Mouse (Mus musculus) MEL-GATA-1-ER (cell line): ENCODE data around the gene Slit3.

Experiments used
- DNase-seq: peaks from one replicate; pipeline ENCODE4 v3.0.0-alpha.2; 2012; ENCODE audit warnings: low read depth; ENCODE audit errors: extremely low read depth

Gene Slit3

DNA sequence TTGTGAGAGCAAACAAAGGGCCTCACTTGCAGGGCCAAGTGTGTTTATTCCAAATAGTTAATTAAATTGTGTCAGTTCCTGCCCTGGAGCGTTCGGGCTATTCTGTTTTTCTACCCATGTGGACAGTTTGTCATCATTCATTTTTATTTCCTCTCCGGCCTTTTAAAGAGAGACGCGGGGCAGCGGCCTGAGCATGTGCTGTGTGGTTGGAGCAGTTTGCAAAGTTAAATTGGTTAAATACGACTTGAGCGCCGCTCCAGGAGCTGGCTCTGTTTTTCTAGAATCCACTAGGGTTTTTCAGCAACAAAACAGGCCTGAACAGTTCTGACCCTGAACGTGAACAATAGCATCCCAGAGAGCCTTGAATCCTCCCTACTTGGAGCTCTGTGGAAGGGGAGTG lies 152.4 kb downstream of the Slit3 start:
- no peak for DNase-seq

DNA sequence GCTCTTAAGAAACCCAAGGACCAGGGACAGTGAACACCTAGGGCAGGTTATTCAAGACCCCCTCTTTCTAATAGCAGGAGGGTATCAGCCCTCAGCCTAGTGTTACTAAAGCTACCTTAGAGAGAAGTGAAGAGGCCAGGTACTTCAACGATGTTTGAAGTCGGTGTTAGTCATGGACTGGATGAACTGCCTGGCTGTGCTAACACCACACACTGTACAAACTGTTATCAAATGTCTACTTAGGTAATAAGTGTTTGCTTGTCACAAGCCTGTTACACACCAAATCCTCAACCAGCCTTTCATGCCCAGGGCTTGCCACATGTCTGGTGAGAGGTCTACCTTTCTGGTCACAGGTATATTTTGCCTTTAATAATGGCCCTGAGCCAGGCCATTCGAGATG lies 153.0 kb downstream of the Slit3 start:
- DNase-seq = no peak

DNA sequence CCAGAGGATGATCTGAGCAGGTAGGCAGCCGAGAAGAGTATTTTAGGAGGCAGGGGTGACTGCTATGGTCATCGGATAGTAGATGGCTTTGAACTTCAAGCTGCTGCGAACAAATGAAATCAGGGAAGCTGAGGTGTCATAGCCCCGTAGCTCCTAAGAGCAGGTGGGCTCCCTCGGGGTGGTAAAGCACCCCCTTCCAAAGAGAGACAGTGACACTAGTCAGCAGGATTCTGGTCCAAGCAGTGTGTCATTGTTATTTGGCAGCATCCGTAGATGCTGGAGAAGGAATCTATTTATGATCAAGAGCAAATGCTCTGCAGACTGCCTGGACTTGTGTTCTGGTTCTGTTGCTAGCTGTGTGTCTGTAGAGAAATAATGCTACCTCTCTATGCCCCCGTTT lies 154.3 kb downstream of the Slit3 start:
- DNase-seq = no peak

DNA sequence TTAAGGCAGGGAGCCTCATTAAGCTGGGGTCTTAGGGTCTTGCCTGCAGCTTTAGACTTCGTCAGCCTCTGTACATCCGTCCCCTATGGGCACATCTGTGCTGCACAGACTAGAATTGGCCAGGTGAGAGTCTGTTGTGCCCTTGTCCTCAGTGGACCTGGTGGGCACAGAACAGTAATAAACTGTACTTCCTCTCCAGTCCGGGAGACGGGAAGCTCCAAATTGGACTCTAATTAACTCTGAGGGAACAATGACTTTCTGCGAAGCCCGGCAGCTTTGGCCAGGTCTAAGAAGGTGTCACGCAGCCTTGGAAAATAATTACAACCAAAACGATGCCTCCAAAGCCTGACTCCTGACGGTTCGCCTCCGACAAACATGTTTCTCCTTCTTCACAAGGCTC lies 155.0 kb downstream of the Slit3 start:
- DNase-seq = no peak

DNA sequence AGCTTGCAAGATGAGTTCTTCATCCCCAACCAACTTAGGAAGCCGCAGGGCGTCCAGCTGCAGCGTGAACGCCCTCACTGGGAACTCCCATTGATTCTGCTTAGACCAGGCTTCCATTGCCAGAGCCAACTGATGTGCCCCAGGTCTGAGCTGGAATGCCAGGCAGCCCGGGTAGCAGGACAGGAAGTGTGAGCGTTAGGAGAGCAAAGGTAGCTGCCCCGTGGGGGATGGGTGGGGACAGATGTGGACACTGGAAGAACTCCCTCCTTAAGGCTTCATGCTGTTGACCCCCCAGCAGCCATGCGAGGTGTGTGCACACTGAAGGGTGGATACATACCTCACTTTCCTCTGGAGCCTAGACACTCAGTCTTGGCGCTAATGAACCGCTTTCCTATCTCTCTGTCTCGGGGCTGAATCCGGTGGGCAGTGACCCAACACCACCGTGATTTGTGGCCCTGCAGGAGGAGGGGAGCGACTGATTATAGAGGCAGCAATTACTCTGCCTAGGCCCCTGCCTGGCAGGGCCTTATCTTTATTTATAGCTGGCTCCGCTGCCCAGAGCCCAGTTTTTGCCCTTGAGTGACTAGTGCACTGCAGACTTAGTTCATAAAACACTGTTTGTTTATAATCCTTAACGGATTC lies 157.2 kb downstream of the Slit3 start:
- no peak for DNase-seq

DNA sequence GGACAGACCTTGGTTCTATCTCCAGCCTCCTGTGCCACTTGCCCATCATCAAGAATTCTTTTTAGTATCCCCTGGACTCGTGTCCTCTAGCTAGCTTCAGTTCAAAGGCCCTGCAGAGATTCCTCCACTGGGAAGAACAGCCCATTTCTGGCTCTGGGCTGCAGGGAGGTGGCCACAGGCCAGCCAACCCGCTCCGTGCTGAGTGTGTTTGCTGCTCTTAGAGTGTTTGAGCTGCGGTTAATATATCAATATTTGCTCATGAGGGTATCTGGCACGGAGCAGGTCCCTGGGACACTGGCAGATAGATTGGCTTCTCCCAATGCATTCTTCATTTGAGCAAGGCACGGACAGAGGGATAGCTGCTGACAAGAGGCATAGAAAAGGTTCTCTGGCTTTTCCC lies 159.8 kb downstream of the Slit3 start:
- no peak for DNase-seq

DNA sequence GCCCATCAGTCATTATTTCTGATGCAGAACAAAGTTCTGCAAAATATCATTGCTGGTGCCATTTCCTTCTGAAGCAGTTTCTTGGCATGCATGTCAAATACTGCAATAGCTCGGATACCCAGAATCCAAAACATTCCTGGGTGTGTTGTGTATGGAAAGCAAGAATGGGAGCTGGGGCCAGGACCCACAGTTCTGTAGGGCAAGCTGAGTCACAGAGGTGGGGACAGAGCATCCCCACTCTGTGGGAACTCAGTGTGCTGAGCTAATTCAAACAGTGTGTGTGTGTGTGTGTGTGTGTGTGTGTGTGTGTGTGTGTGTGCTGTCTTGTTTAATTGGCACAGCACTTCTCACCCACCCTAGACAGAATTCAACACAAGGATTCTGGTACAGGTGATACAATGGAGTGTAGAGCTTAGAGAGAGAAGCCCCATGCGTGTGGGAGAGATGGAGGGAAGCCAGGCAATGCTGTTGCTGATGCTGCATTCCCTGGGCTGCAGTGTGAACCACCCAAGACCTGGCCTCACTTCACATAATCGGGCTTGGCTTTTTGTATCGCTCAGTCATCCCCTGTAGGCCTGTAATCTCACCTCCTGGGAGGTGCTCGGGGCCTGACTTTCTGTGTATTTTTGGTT lies 161.1 kb downstream of the Slit3 start:
- no peak for DNase-seq

DNA sequence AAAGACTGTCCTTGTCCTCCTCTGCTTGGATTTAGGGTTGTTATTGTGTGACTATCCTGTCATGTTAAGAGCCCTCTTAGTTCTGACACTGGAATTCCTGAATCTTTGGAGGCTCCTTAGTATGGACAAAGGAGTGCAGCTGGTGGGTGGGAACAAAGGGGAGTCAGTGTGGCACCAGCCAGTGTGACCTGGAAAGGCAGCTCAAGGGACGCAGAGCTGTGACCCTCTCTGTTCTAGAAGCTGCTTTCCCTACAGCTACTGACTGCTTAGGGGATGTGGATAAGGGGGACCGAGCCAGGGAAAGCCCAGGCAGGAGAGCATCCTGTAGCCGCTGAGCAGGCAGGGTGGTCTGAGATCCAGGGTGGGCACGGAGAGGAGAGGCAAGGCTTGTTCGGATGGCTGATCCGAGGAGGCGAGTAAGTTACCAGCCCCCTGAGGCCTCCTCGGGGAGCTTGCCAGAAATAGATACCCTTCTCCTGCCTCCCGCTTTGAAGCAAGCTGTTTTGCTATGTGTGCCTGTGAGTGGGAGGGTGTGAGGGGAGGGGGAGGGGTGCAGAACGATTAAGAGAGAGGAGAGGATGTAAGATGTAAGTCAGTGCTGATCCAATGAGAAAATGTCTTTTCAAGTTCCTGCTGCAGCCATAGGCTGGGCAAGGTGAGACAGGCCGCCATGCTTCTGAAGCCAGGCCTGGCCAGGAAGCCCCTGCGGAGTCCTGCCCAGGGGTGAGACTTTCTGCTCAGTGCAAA lies 162.0 kb downstream of the Slit3 start:
- no peak for DNase-seq

DNA sequence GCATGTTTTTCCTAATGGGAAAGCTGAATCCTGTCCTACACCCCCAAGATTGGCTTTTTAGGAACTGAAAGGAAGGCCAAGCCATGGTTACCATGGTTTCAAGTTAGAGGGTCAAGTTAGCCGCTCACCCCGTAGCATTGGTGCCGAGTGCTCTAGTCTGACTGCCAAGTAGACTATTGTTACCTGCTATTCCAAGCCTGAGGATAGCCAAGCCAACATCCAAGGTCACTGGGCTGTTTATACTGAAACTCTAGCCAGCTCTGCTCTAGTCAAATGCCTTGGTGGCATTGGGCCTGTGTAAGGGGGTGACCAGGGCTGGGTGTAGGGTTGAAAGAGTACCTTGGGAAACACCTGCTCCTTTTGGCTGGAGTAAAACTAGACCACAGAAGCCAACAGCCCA lies 162.7 kb downstream of the Slit3 start:
- DNase-seq = no peak

DNA sequence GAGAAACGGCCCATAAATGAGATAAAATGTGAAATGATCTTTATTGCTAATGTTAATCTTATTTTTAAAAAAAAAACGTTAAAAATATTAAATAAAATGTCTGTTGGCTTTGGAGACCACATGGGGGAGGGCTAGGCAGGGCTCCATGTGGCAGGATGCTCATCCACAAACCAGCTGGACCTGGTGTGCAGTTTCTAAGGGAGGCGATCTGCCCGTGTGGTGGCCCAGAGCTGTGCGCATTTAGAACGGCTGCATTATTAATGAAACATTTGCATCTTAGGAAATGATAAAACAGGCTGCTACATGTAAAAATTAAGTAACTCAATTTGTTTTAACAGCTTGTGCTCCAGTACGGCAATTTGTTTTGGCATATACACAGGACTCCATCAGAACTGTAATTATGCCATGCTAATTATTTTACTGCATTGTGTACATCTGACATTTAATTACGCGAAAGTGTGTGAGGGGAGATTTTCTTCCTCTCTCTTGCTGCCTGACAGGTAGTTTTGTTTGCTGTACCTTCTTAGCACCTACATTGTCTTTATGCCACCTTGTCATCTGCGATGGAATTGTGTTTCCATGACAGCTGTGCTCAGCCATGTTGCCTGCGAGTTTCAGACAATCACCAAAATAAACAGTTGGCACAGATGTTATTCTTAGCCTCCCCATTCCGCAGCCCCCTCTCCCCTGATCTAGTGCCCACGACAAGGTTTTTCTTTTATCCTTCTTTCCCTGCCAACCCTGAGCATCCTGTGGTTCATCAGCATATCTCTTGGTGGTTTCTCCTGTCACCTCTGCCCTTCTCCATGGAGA lies 165.8 kb downstream of the Slit3 start:
- DNase-seq = no peak

DNA sequence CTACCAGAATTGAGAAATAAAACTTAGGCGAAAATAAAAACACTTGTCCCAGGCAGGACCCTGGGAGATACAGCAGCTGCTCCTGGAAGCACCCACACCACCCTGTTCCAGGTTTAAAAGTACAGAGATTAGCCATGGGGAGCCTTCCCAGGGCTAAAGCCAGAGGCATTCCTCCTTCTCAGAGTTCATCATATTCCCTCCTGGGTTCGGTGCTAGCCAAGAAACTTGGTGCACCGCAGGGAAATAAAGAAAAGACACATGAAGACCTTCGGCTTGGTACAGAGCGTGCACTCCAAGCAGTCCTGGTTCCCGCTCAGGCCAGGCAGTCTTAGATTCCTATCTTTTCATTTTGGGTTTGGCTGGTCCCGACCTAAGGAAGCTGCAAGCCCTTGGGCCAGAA lies 167.0 kb downstream of the Slit3 start:
- no peak for DNase-seq

DNA sequence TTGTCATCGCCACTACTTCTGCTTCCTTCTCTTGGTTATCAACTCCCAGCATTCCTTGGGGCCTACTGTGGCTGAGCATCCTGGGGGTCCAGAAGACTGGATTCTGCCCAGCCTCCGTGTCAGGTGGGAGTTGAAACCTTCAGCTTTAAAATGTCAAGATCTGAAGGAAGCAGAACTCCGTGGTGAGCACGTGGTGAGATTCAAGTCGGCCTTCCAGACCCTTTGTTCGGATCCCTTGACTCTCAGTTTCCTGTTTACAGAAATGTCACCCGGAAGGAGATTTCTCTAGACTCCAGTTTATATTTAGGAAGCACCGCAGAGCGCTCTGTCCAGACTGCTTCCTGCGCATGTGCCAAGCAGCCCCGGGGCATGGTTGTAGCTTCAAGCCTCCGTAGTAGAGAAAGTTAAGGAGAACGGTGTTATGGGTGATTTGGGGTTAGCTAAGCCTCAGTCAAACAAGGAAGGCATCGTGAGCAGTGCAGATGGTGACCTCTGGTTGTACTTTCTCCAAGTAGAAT lies 167.8 kb downstream of the Slit3 start:
- DNase-seq = no peak

DNA sequence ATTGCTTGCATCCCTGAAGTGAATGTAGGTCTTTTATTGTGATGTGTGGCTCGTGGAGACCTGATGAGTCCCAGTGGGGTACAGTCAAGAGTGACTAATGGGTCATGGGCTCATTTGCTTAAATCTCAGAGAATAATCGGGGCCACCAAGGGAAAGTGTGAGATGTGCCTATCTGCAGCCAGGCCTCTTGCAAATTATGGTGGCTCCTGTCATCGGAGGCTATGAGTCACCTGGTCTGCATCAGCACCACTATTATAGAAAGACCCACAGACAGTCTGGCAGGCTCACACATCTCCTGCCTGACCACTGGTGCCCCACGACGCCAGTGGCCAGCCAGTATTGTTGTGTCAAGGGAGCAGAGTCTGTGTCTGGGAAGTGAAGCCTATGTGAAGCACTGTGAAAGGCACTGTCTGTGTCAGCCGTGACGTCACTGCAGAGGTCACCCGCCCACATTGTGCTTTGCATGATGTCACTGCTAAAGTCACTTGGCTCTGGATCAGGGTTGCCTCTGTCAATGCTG lies 171.3 kb downstream of the Slit3 start:
- no peak for DNase-seq

DNA sequence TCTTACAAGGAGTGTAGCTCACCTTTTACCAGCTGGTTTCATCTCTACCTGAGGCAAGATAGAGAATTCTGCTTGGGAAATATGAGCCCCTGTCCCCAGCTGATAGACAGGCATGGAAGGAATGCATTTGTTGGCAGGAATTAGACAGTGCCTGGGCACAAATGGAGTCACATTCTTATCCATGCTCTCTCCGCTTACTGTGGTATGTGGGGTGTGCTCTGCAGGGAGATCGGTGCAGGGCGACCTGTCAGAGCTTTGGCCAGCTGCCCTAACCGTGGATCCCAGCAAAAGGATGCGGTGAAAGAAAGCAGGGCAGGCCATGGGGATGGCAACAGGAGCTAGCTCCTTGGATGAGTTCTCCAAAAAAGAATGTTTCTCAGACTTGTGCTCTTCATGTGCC lies 172.2 kb downstream of the Slit3 start:
- DNase-seq = no peak

DNA sequence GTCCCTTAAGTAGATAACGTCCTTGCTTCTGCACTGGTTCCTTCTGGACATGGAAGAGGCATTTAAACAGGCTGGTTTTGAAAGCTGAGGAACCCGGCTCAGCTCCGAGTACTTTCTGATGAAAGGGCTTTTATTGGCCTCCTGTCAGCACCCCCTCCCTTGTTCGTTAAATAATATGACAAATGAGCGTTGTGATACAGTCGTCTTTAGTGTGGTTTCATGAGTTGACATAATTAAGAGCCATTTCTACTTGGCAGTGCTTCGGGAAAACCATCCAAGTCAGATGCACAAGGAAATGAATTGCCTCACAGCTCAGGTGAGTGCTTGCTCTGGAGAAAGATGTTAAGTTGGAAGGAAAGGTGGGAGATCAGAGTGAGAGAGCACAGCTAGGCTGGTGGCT lies 173.6 kb downstream of the Slit3 start:
- no peak for DNase-seq

DNA sequence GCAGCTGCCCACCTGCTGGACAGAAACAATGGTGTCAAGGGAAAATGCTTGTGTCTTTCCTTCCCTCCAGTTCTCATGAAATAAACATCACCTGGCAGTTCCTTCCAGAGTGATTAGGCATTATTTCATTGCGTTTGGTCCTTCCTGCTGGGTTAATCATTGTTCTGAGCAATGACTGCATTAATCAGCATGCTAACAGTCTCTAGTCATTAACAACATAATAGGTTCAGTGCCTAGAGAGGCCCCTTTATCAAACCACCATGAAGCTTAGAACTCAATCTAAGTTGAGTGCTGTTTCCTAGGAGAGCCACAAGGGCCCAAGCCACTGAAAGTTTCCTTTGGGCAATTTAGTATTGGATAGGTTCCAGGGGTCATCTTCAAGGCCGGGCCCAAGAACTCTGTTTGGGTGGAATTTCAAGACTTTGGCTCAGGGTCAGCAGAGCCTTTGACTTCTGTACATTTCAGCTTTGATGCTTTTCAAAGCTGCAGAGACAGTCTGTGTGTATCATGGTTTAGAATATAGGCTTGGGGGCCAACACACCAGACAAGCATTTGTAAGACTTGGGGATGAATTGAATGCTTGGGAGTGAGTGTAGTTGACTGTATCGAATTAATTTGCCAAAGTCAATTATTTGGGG lies 174.3 kb downstream of the Slit3 start:
- DNase-seq = no peak

DNA sequence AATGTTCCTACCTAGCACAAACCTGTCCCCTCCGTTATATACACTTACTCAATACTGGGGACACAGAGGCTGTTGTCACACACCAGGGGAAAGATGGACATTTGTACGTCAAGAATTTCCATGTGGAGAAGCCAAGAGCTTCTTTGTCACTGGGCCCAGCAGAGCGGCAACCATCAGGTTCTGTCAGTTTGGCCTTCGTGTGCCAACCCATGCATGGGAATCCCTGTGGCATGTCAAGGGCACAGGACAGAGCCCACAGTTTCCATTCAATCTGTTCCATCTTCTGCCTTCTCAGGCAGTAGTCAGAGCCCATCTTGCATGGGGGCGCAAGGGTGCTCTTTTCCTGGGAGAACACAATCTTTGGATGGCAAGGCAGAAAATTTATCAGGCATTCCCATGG lies 175.8 kb downstream of the Slit3 start:
- no peak for DNase-seq

DNA sequence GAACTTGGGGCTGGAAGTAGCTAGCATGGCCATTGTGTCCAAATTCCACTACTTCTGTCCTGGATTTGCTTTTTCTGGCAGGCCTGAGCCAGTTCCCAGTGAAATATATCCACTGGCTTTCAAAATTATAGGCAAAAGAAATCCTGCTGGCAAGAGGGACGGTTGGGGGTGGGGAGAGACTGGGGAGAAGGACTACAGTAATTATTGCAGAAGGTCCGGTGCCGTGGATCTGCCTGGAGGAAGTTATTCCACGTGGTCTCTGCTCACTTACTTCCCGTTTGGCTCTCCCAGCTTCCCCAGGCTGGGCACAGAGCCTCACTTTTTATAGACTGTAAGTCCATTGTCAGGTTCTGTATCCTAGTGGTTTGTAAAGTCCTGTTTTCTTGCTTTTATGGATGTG lies 176.3 kb downstream of the Slit3 start:
- no peak for DNase-seq

DNA sequence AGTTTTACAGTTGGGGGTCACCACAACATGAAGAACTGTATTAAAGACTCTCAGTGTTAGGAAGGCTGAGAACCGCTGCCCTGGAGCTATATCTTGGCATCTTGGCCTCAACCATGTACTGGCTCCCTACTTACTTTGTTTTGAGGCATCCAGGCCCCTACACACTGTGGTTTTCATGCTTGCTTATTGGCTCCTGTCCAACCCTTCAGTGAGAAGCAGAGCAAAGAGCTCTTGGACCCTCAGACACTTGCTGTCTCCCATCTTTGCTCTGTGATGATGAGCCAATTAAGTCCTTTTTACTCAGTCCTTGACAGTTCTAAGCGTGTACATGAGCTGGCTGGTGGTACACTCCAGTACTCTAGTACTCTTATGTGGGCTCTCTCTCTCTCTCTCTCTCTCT lies 177.5 kb downstream of the Slit3 start:
- no peak for DNase-seq

DNA sequence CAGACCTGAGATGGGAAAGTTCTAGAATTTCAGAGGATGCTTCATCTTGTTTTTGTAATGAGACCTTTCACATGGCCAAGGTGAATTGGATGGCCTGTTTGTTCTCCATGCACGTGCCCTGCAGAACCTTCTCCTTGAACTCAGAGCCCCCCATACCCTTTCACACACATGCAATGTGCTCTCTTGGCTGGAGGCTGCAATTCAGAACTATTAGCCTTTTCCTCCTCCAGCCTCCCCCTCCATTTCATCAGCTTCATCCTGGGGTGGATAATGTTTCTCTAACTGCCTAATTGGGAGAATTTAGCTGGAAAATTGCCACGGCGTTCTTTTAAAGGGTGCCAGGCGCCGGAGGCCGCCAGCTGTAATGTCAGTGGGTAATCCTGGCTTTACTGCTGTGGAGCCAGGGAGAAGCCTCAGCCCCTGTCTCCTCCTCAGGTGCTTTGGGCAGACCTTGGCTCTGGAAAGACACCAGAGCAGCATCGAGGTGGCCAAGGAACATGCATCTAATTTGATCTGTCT lies 178.9 kb downstream of the Slit3 start:
- DNase-seq = no peak

DNA sequence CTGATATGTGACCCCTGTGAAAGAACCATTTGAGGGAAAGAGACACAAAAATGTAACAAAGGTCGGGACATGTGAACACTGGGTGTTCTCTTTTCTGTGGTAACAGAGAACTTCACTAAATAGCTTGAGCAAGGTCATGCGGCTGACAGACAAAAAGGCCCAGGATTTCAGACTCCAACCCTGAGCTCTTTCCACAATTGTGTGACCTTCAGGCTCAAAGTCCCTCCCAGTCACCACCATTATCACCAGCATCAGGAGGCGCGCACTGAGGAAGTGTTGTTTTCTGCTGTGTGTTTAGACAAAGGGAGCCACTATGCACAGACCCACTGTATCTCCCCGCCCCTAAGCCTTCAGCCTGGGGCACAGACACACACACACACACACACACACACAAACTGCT lies 181.2 kb downstream of the Slit3 start:
- DNase-seq = no peak
